Mouse (Mus musculus): ENCODE measurements around the gene Ccl11.
A peak's percentile ranks its signal among the peaks of the same experiment; 100 is the strongest.

Gene Ccl11

GRCm38 (mm10) chr11:82047746-82048415 is 9.7 kb upstream of the Ccl11 start:
- DNase-seq (ENCODE audit: low read depth, low spot score): peak; percentile 23

- DNase-seq (ENCODE audit: low read depth, low spot score): no peak
These were observed 3.8 kb upstream of the Ccl11 start for GRCm38 (mm10) chr11:82053849-82054248.

GRCm38 (mm10) chr11:82062226-82062625 is 4.6 kb downstream of the Ccl11 start:
- no peak for DNase-seq (ENCODE audit: low read depth, low spot score)

- DNase-seq (ENCODE audit: low read depth, low spot score): no peak
These were observed 5.8 kb downstream of the Ccl11 start for GRCm38 (mm10) chr11:82063454-82063853.

- no peak for DNase-seq (ENCODE audit: low read depth, low spot score)
These were observed 9.4 kb downstream of the Ccl11 start for GRCm38 (mm10) chr11:82066953-82067571.

- no peak for DNase-seq (ENCODE audit: low read depth, low spot score)
These were observed 13.5 kb downstream of the Ccl11 start for GRCm38 (mm10) chr11:82071076-82071475.

GRCm38 (mm10) chr11:82072374-82072773 is 14.8 kb downstream of the Ccl11 start:
- DNase-seq (ENCODE audit: low read depth, low spot score): no peak

GRCm38 (mm10) chr11:82072984-82073383 is 15.4 kb downstream of the Ccl11 start:
- DNase-seq (ENCODE audit: low read depth, low spot score): no peak

- no peak for DNase-seq (ENCODE audit: low read depth, low spot score)
These were observed 16.1 kb downstream of the Ccl11 start for GRCm38 (mm10) chr11:82073686-82074085.

GRCm38 (mm10) chr11:82077031-82077430 is 19.4 kb downstream of the Ccl11 start:
- no peak for DNase-seq (ENCODE audit: low read depth, low spot score)

- DNase-seq (ENCODE audit: low read depth, low spot score): no peak
These were observed 20.6 kb downstream of the Ccl11 start for GRCm38 (mm10) chr11:82078136-82078730.

- DNase-seq (ENCODE audit: low read depth, low spot score): no peak
These were observed 23.2 kb downstream of the Ccl11 start for GRCm38 (mm10) chr11:82080865-82081264.

- no peak for DNase-seq (ENCODE audit: low read depth, low spot score)
These were observed 26.7 kb downstream of the Ccl11 start for GRCm38 (mm10) chr11:82084360-82084759.

GRCm38 (mm10) chr11:82099511-82100323 is 42.1 kb downstream of the Ccl11 start:
- no peak for DNase-seq (ENCODE audit: low read depth, low spot score)

GRCm38 (mm10) chr11:82101087-82101486 is 43.5 kb downstream of the Ccl11 start:
- DNase-seq (ENCODE audit: low read depth, low spot score): no peak

GRCm38 (mm10) chr11:82101529-82101928 is 43.9 kb downstream of the Ccl11 start, which contains the start of gene Ccl12:
Gene Ccl12 (plus strand): TSS chr11:82101845.
- no peak for DNase-seq (ENCODE audit: low read depth, low spot score)

- no peak for DNase-seq (ENCODE audit: low read depth, low spot score)
These were observed 52.0 kb downstream of the Ccl11 start for GRCm38 (mm10) chr11:82109611-82110010.

- no peak for DNase-seq (ENCODE audit: low read depth, low spot score)
These were observed 53.0 kb downstream of the Ccl11 start for GRCm38 (mm10) chr11:82110372-82111248.

Data from retina, adult 2 months (tissue).